Mouse (Mus musculus) bone marrow, adult 2 months (tissue): ENCODE data around the gene Sgcb. TPM values are rescaled to one million over a fixed set of nuclear protein-coding genes. Genes with fewer than 3 reads are reported as not detected.

Experiments
- H3K27ac ChIP-seq: fragments of 200-500 bp; 2 replicates; pipeline ENCODE4 v1.5.1; 2012; ENCODE audit warnings: low read depth, mild to moderate bottlenecking, control low read depth, inconsistent platforms, low read length; ENCODE audit not compliant: control insufficient read depth, poor library complexity, insufficient read depth
- H3K4me1 ChIP-seq: fragments of 200-500 bp; 2 replicates; pipeline ENCODE4 v1.6.1; 2011; ENCODE audit warnings: low read length; ENCODE audit not compliant: control insufficient read depth, insufficient read depth
- H3K4me3 ChIP-seq: fragments of 200-500 bp; replicated peaks from 2 replicates; pipeline ENCODE3; 2011; ENCODE audit warnings: mild to moderate bottlenecking, low read depth, low read length, control low read depth; ENCODE audit not compliant: control insufficient read depth
- CTCF ChIP-seq: fragments of 200-500 bp; IDR thresholded peaks from 2 replicates; pipeline ENCODE4 v1.5.1; 2011; ENCODE audit warnings: low read length, control low read depth; ENCODE audit not compliant: control insufficient read depth, insufficient read depth
- POLR2A ChIP-seq: fragments of 200-500 bp; IDR thresholded peaks from 2 replicates; pipeline ENCODE4 v1.6.1; 2011; ENCODE audit warnings: low read depth, mild to moderate bottlenecking, control low read depth, low read length, borderline replicate concordance; ENCODE audit not compliant: control insufficient read depth
- WGBS: fragments of 180-500 bp; shearing (Covaris S2); methylation state at CpG from one replicate; pipeline ENCODE4 v1.1.7; 2018; 5-methylcytosine and 5-hydroxymethylcytosine counted together
- polyA plus RNA-seq: library from polyadenylated mRNA; stranded (reverse); fragments of >200 nt; gene quantifications from 2 replicates; pipeline ENCODE4 v1.2.4, GENCODE M21; 2011; ENCODE audit warnings: low replicate concordance; ENCODE audit not compliant: missing spikeins, insufficient read depth, insufficient read length

Gene Sgcb
- polyA plus RNA-seq, 1 experiment: 4.2 TPM

GRCm38 (mm10) chr5:73630141-73630540 lies 17.4 kb downstream of the Sgcb start:
- WGBS: 4% methylated on average over 5 of the region's 5 CpGs
- TF ChIP-seq POLR2A: no peak
- TF ChIP-seq CTCF: no peak
- Histone ChIP-seq H3K27ac (no peak overlapping the region), H3K4me1 (no peaks in the 10 kb centered on the region; the same call in 1 of the 2 replicates), H3K4me3 (no peak overlapping the region)

GRCm38 (mm10) chr5:73627991-73628390 lies 19.6 kb downstream of the Sgcb start:
- no peak for TF ChIP-seq POLR2A
- H3K4me3 ChIP-seq: no peak overlapping the region
- H3K27ac ChIP-seq: no peak overlapping the region
- no peaks in the 10 kb centered on the region; the same call in 1 of the 2 replicates for H3K4me1 ChIP-seq
- WGBS: 88% methylated on average over 15 of the region's 15 CpGs

- no peak overlapping the region for H3K27ac ChIP-seq
- TF ChIP-seq CTCF (no peak), POLR2A (no peak)
- WGBS: 84% methylated on average over 4 of the region's 4 CpGs
- no peak overlapping the region for H3K4me3 ChIP-seq
- H3K4me1 ChIP-seq: no peaks in the 10 kb centered on the region; the same call in 1 of the 2 replicates
Observed at GRCm38 (mm10) chr5:73627559-73627958, 20.0 kb downstream of the Sgcb start.

GRCm38 (mm10) chr5:73626842-73627241 lies 20.7 kb downstream of the Sgcb start:
- WGBS: 83% methylated on average over 7 of the region's 7 CpGs
- Histone ChIP-seq H3K4me1 (no peaks in the 10 kb centered on the region; the same call in 1 of the 2 replicates), H3K4me3 (no peak overlapping the region), H3K27ac (no peak overlapping the region)
- TF ChIP-seq POLR2A (no peak), CTCF (no peak)

GRCm38 (mm10) chr5:73625505-73625904 lies 22.1 kb downstream of the Sgcb start:
- no peak for TF ChIP-seq POLR2A
- no peak for TF ChIP-seq CTCF
- Histone ChIP-seq H3K4me1 (no peaks in the 10 kb centered on the region; the same call in 1 of the 2 replicates), H3K4me3 (no peak overlapping the region), H3K27ac (no peak overlapping the region)
- WGBS: 51% methylated on average over 1 of the region's 1 CpGs

GRCm38 (mm10) chr5:73618969-73619368 lies 28.6 kb downstream of the Sgcb start:
- Histone ChIP-seq H3K27ac (no peak overlapping the region), H3K4me3 (no peak overlapping the region), H3K4me1 (no peaks in the 10 kb centered on the region)
- WGBS: 78% methylated on average over 1 of the region's 1 CpGs
- TF ChIP-seq CTCF (no peak), POLR2A (no peak)

- TF ChIP-seq POLR2A (no peak), CTCF (no peak)
- Histone ChIP-seq H3K4me3 (no peak overlapping the region), H3K4me1 (no peaks in the 10 kb centered on the region), H3K27ac (no peak overlapping the region)
- WGBS: 11% methylated on average over 7 of the region's 7 CpGs
Observed at GRCm38 (mm10) chr5:73615211-73615610, 32.4 kb downstream of the Sgcb start.

GRCm38 (mm10) chr5:73613296-73613695 lies 34.3 kb downstream of the Sgcb start:
- no peak for TF ChIP-seq CTCF
- no peak for TF ChIP-seq POLR2A
- H3K4me1 ChIP-seq: no peaks in the 10 kb centered on the region
- no peak overlapping the region for H3K4me3 ChIP-seq
- WGBS: 81% methylated on average over 8 of the region's 8 CpGs
- no peak overlapping the region for H3K27ac ChIP-seq

GRCm38 (mm10) chr5:73611071-73611470 lies 36.5 kb downstream of the Sgcb start:
- Histone ChIP-seq H3K27ac (no peak overlapping the region), H3K4me3 (no peak overlapping the region), H3K4me1 (no peaks in the 10 kb centered on the region)
- WGBS: 77% methylated on average over 4 of the region's 4 CpGs
- TF ChIP-seq CTCF (no peak), POLR2A (no peak)

- TF ChIP-seq CTCF: no peak
- no peak for TF ChIP-seq POLR2A
- no peak overlapping the region for H3K4me3 ChIP-seq
- no peak overlapping the region for H3K27ac ChIP-seq
- WGBS: 80% methylated on average over 6 of the region's 6 CpGs
- no peaks in the 10 kb centered on the region for H3K4me1 ChIP-seq
Observed at GRCm38 (mm10) chr5:73604964-73605363, 42.6 kb downstream of the Sgcb start.
